Mouse (Mus musculus) ES-E14 (cell line): Measurements from ENCODE around the gene Gjb4. TPM values are rescaled to one million over a fixed set of nuclear protein-coding genes. Genes with fewer than 3 reads are reported as not detected.

ENCODE experiments used
- DNase-seq: peaks from one replicate; pipeline ENCODE4 v3.0.0-alpha.2; 2013; ENCODE audit warnings: low read depth, low spot score
- H3K27ac ChIP-seq: 2 replicates; pipeline ENCODE4 v1.5.1; 2012; ENCODE audit warnings: low read depth, mild to moderate bottlenecking, low read length, moderate library complexity, mixed read lengths; ENCODE audit not compliant: poor library complexity, insufficient read depth, severe bottlenecking
- H3K36me3 ChIP-seq: 2 replicates; pipeline ENCODE4 v1.6.1; 2012; ENCODE audit warnings: mild to moderate bottlenecking, low read length, moderate library complexity, mixed read lengths; ENCODE audit not compliant: control insufficient read depth, poor library complexity, insufficient read depth, severe bottlenecking
- H3K4me1 ChIP-seq, 2 experiments: fragments of 150-350 bp in 1 of 2; sonication (generic) in 1 of 2; 2 replicates each; pipeline ENCODE4 v1.6.1; 2012; ENCODE audit warnings: low read length in 2 of 2, mild to moderate bottlenecking in 1 of 2, mixed read lengths in 1 of 2; ENCODE audit not compliant: control insufficient read depth in 2 of 2, insufficient read depth in 2 of 2, poor library complexity in 1 of 2
- H3K4me3 ChIP-seq, 2 experiments: fragments of 150-350 bp in 1 of 2; sonication (generic) in 1 of 2; 2 replicates each; pipeline ENCODE4 v1.5.1; 2012; ENCODE audit warnings: low read length in 2 of 2, low read depth in 1 of 2, mild to moderate bottlenecking in 1 of 2, mixed read lengths in 1 of 2; ENCODE audit not compliant: insufficient read depth in 1 of 2, poor library complexity in 1 of 2, severe bottlenecking in 1 of 2
- H3K9ac ChIP-seq: 2 replicates; pipeline ENCODE4 v1.6.1; 2012; ENCODE audit warnings: low read depth, mild to moderate bottlenecking, low read length, mixed read lengths; ENCODE audit not compliant: poor library complexity, insufficient read depth, severe bottlenecking
- H3K9me3 ChIP-seq: fragments of 150-350 bp; sonication (generic); 2 replicates; pipeline ENCODE4 v1.6.1; 2012; ENCODE audit warnings: low read depth, mild to moderate bottlenecking, low read length; ENCODE audit not compliant: control insufficient read depth, insufficient read depth
- CHD2 ChIP-seq: IDR thresholded peaks from 2 replicates; pipeline ENCODE4 v1.6.1; 2014; ENCODE audit warnings: mild to moderate bottlenecking, low read depth, low read length, inconsistent platforms
- HCFC1 ChIP-seq: IDR thresholded peaks from 2 replicates; pipeline ENCODE4 v1.6.1; 2012; ENCODE audit warnings: low read length, inconsistent platforms, borderline replicate concordance; ENCODE audit not compliant: insufficient read depth
- MAFK ChIP-seq: IDR thresholded peaks from 2 replicates; pipeline ENCODE4 v1.6.1; 2014; ENCODE audit warnings: mild to moderate bottlenecking, low read depth, low read length, inconsistent platforms; ENCODE audit not compliant: insufficient read depth
- ZC3H11A ChIP-seq: IDR thresholded peaks from 2 replicates; pipeline ENCODE4 v1.6.1; 2012; ENCODE audit warnings: low read depth, mild to moderate bottlenecking, inconsistent platforms, low read length, borderline replicate concordance
- ZNF384 ChIP-seq: IDR thresholded peaks from 2 replicates; pipeline ENCODE4 v1.6.1; 2012; ENCODE audit warnings: low read depth, low read length, inconsistent platforms
- in situ Hi-C, 2 experiments: fragments of 600-800 bp; cut with MboI; formaldehyde crosslinking; loops; one replicate each; pipeline ENCODE4 v1.15.1; 2025; ENCODE audit warnings: low sequenced_read_pairs in 2 of 2, inconsistent platforms in 1 of 2; ENCODE audit not compliant: unreplicated experiment in 2 of 2
- total RNA-seq: library from RNA; depleted of rRNA; stranded (reverse); fragments of 300-350 nt; gene quantifications from 2 replicates; pipeline ENCODE4 v1.2.3, GENCODE M21; 2012

Gene Gjb4
- total RNA-seq, 1 experiment = 1.6 TPM

DNA sequence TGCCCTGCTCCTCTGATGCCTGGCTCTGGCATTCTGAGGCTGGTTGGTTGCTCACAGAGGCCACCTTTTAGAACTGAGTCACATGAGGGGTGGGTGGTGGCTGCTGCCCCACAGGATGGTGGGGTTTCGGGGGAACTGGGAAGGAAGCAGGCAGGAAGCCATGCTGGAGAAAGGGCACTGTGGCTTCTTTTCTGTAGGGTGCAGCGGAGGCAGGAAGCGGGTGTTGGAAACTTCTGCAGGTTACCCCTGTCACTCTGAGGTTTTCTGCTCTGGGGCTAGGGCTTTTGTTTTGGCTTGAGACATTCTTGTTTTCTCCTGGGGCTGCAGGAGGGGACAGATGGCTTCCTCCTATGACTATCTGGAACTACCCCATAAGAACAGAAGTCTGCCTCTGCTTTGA lies 8.6 kb upstream of the Gjb4 start:
- peaks cover 18 to 51% of the 10 kb centered on the region in 2 experiments for H3K4me1 ChIP-seq
- no peaks in the 10 kb centered on the region for H3K36me3 ChIP-seq
- no peak for DNase-seq
- in situ Hi-C loops = no loop called here
- no peak overlapping the region for H3K9ac ChIP-seq
- no peaks in the 10 kb centered on the region for H3K9me3 ChIP-seq
- TF ChIP-seq ZNF384 = no peak
- TF ChIP-seq CHD2 = no peak
- no peak for TF ChIP-seq MAFK
- TF ChIP-seq HCFC1 = no peak
- no peak for TF ChIP-seq ZC3H11A
- no peak overlapping the region for H3K4me3 ChIP-seq
- H3K27ac ChIP-seq = no peak overlapping the region

DNA sequence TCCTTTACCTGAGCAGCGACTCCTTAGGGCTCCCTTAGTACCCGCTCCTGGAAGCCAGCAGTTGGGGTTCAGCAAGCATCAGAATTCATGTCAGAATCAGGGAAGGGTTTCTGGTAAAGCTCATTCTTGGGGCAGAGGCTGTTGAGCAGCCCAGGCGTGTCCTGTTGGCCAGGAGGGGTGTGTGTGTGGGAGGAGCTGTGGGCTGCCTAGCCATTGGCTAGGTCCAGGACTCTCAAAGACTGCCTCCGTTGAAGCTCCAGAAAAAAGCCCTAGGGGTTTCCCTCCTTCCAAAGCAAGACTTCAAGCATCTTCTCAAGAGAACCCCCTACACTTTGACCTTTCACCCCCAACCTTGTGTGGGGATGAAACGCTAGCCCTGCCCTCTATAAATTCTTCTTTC lies 4.1 kb upstream of the Gjb4 start, which contains the start of gene Gjb5:
Gene Gjb5 (minus strand): TSS at position 164 of the 400 bp plus-strand sequence.
- TF ChIP-seq ZC3H11A (no peak), MAFK (no peak), ZNF384 (no peak), CHD2 (no peak), HCFC1 (no peak)
- no peaks in the 10 kb centered on the region for H3K9me3 ChIP-seq
- in situ Hi-C loops = no loop called here
- H3K4me1 ChIP-seq = peaks cover 13 to 52% of the 10 kb centered on the region in 2 experiments; a peak in 3 of 4 replicates
- H3K27ac ChIP-seq = peak within 1 kb of the TSS; percentile 75
- H3K4me3 ChIP-seq = peak within 1 kb of the TSS; percentile 62 to 64
- H3K36me3 ChIP-seq = peaks cover 16% of the 10 kb centered on the region
- H3K9ac ChIP-seq = peak within 1 kb of the TSS; percentile 67
- DNase-seq = no peak

DNA sequence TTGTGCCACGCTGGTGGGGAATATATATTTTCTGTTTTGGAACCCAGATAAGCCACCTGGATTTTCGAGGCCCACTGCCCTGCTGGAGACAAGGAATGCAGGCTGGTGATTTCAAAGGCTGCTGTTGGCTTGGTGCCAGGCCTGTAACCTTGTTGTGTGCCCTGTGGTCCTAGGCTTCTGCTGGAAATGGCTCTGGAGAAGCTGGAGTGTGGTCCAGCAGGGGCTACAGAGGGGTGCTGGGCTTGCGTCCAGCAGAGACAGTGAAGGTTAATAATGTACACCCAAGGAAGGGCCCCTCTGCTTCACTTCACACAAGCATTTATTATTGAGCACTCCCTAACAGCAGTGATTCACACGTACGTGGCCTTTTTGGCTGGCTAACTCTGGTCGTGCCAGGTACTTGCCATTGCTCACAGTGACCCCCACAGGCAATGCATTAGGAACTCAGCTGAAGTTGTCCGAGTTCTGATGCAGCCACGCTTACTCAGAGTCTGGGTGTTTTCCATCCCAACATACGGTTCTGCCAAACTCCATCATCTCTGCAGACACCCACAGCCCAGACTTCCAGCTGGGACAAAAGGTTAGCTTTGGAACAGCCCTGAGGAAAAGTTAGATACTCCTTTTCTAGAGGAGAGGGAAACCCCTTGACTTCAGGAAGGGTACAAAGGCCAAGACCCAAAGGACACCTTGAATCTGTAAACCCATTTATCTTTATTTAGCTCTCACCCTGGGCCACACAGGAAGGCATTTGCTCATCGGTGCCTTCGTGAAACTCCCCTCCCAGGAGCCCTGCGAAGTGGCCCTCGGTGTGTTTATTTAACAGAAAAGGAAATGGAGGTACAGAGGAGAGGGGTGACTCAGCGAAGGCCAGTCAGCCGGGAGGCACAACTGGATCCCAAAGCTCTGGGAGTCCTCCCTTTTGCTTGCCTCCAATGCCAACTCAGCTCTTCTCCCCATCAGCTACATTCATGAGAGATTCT lies 915 bp upstream of the Gjb4 start:
- no peak for DNase-seq
- Histone ChIP-seq H3K9ac (no peak overlapping the region), H3K9me3 (no peaks in the 10 kb centered on the region), H3K27ac (no peak overlapping the region; the same call in 1 of the 2 replicates), H3K4me3 (no peak overlapping the region), H3K36me3 (peaks cover 18% of the 10 kb centered on the region), H3K4me1 (peaks cover 9 to 43% of the 10 kb centered on the region in 2 experiments; a peak in 3 of 4 replicates)
- TF ChIP-seq CHD2 = no peak
- TF ChIP-seq HCFC1 = no peak
- no peak for TF ChIP-seq ZNF384
- TF ChIP-seq ZC3H11A = no peak
- no peak for TF ChIP-seq MAFK
- in situ Hi-C loops = no loop called here

DNA sequence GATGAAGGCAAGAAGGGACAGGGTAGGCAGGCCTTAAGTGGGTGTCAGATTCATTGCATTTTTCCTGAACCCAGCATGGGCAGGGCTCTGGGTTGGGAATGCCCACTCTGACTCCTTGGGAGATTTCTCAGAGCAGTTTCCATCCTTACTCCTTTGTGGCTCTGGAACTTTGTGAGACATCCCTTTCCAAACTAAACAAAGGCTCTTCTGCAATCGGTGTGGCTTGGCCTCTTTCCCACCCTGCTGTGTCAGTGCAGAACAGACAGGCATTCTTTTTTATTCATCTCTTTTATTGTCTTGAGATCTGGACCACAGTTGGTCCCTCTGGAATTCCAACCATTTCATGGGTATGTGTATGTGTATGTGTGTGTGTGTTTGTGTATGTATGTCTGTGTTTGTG lies 1.3 kb downstream of the Gjb4 start:
- DNase-seq = no peak
- no peak overlapping the region for H3K27ac ChIP-seq
- H3K9ac ChIP-seq = no peak overlapping the region
- TF ChIP-seq CHD2 (no peak), ZNF384 (no peak), MAFK (no peak), HCFC1 (no peak), ZC3H11A (no peak)
- in situ Hi-C loops = no loop called here
- no peak overlapping the region for H3K4me3 ChIP-seq
- H3K36me3 ChIP-seq = peaks cover 18% of the 10 kb centered on the region
- H3K4me1 ChIP-seq = peaks cover 2 to 27% of the 10 kb centered on the region in 2 experiments; a peak in 2 of 4 replicates
- H3K9me3 ChIP-seq = no peaks in the 10 kb centered on the region
